Mouse (Mus musculus) layer of hippocampus, postnatal 36 days (tissue): ENCODE data around the gene Magi2. TPM values are rescaled to one million over a fixed set of nuclear protein-coding genes. Genes with fewer than 3 reads are reported as not detected.
"Not testable (repeated sequence)": the region's sequence is repeated elsewhere in the genome, so short reads cannot be mapped to it uniquely, and the experiment has no call there.

Experiments used
- DNase-seq, 2 experiments: peaks; one replicate each; pipeline ENCODE4 v3.0.0; 2022
- total RNA-seq, 2 experiments: library from RNA; stranded (reverse); gene quantifications; 2 replicates each; pipeline ENCODE4 v1.2.3; 2021

Magi2 gene
- total RNA-seq, 2 experiments from 2014 or later: 131 to 156 TPM

DNA sequence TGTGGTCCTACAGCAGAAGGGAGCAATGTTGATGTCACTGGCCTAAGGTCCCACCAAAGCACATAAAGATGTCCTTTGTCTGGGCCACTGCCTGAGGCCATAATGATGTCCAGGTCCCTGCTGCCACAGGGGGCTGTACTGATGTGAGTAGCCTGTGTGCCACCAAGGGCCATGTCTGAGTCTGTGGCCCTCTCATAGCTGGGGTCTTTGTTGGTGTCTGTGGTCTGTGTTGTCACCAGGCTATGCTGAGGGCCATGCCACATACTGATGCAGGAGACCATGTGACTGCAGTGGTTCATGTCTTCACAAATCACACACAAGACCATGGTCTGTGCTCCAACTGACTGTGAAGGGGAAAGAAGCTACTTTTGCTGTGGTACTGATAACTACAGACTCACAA, 1015.7 kb downstream of the Magi2 start:
- no peak for DNase-seq

DNA sequence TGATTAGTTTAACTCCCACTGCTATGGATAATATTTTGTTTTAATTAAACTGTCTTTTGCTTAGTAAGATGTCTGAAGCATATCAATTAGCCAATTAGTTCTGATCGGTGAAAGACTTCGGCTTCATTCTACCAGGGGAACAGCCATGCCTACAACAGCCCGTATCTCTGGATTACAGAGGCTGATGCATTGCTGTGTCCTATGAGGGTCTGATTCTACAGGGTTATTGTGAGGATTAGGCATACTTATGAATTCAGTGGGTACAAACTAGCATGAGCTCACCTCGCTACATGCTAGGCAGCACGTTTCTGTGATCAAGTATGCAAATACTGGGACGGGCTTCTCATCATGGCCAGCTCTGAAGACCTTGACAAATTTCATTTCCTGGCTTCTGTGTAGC, 1022.5 kb downstream of the Magi2 start:
- no peak for DNase-seq

DNA sequence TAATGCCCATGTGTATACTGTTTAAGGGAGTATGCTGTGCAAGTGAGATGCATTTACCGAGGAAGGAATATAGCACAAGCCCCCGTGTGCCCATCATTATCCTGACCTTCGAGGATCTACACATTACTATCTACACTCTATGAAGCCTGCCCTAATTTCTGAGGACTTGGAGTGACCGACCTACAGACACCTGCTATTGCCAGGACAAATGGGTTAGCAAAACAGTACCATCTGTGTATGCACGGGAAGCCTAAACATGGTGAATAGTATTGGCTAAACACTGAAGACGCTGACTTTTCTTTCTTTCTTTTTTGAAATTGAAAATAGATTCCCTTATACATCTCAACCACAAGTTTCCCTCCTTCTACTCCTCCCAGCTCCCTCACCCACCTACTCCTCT, 1024.7 kb downstream of the Magi2 start:
- DNase-seq: no peak

DNA sequence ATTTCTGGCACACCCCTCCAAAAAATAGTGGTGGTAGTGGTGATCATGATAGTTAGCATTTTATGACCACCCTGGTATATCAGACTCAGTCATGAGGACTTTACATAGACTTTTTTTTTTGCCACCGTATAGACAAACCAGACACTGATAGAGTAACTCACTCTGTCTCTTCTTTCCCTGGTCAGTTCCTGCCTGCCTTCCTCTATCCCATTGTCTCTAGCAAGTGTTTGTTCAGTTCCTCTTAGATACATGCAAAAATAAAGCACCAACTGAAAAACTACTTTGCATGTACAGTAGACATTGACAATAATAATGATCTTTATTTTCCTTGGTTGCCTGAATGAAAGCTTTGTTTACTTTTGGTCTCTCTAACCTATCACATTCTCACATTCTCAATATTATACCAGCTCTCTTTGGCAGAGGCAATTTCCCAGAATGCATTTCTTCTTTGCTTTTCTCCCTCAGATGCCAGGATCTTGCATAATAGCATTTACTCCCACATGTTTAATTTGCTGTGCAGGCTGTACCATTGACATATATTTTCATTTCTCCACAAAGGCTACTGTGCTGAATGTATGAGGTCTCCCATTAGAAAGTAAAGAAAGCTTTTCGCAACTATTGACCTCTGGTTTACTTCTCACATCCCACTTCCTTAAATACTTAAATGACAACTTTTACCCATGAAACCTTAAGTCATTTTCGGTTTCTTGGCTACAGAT, 1029.5 kb downstream of the Magi2 start:
- DNase-seq: no peak

DNA sequence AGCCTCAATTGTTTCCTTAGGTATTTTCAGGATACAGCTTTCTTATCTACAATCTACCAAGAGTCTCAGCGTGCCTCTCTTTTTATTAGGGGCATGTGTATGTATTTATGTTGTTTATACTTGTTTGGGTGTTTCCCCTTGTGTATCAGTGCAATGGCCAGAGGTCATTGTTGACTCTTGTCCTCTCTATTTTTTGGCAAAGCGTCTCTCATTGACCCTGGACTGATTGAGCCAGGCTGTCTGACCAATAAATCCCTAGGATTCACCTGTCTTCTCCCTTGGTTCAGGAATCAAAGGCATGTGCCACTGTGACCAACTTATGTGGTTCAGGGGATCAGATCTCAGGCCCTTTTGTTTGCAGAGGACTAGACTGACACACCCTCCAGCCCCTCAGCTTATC, 1030.1 kb downstream of the Magi2 start:
- no peak for DNase-seq

DNA sequence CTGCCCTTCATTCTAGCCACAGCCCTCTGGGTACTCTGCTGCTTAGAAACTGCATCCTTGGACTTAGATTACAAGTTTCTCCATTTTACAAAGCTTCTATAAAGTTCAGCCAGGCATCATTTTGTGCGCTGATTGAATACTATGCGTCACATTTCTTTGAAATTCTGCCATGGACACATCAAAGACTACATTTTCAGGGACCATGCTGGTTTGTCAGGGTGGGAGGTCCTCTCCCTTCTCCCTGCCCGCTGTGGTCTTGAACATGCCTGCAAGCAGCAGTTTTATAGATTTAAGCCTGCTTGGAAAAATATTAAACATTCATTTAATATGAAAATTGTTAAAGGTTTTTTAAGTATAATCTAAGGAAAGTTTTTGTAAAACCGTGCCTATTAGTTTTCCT, 1030.6 kb downstream of the Magi2 start:
- no peak for DNase-seq

DNA sequence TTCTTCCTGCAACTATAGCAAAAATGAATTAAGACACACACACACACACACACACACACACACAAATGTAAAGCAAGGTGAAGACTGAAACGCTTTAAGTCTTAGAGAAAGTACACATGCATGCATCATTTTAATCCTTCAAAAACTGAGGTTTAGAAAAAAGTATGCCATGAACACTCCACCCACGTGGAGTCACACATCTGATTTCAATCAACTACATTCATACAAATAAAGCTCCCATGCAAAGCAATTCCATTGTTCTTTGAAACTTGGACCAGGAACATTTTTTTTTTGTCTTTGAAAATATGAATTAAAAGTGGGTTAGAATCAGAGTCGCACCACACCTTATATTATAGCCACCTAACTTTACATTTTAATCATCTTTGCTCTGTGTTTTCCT, 1032.9 kb downstream of the Magi2 start:
- DNase-seq: no peak

DNA sequence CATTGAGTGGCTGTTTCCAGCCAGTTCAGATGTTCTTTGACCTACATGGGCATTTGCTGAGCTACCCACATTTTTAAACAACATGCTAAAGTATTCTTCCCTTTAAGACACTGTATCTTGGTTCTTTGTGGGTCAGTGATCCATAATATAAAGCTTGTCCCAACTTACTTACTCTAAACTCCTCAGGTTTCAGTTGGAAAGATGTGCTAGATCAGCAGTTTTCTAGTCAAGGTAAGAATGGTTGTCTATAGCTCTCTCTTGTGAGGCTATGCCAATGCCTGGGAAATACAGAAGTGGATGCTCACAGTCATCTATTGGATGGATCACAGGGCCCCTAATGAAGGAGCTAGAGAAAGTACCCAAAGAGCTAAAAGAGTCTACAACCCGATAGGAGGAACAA, 1045.8 kb downstream of the Magi2 start:
- DNase-seq: not testable (repeated sequence)

DNA sequence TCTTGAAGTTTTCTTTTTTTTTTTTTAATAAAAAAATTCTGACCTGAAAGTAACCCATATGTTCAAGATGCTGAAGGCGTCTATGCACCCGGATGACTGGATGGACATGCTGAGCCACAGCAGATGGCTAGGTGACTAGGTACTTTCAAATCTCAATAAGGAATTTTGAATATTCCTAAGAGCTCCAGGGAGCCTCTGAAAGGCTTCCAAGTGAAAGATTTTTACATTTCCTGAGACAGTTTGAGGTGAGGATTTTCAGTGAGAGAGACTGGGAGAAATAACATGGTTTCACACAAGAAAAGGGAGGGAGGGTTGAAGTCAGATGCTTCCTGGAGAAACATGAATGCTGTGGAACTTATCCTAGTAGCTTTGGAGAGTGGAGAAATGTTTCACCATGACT, 1048.8 kb downstream of the Magi2 start:
- DNase-seq: no peak

DNA sequence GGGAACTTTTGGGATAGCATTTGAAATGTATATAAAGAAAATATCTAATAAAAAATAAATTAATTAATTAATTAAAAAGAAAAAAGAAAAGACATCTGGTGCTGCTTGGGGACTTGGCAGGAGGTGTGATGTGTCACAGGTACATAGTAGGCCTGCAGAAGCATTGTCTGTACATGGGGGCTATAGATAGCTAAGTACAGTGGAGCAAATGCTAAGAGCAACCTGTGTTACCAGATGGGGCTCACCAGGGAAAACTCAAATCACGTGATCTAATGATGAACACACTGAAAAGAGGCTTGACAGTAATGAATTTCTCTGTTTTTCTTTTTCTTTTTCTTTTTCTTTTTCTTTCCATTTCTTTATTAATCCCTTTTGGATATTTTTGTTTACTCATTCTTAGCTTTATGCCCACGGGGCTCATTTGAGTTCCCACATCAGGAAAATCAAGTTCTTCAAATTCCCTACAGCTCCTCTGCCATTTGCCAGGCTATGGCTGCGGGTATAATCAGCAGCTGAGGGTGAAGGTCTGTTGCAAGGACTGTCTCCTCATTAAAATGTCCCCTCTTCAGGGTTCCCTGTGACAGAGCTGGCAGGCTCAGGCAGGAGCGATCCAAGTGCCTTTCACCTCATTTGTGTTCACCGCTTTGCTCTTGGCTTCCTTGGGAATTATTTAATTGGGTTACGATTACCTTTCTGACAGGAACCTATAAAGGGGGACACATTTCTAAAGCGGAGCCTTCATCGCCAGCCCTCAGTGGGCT, 1058.4 kb downstream of the Magi2 start:
- no peak for DNase-seq

DNA sequence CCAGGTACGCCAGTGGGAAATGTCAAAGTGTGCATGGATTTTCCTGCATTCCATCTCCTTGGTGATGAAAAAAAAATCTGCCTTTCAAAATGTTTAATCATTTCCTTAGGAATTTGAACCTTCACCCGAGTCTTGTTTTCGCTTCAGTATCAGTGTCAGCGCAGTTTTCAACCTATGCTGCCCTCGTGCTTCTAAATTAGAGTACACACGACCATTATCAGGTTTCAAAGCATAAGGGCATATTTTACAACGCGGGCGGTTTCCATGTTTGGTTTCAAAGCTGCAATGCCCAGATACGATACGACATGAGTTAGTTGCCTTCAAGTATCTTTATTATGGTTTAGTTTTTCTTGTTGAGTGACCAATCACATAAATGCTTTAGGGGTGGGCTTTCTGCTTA, 1067.7 kb downstream of the Magi2 start:
- no peak for DNase-seq

DNA sequence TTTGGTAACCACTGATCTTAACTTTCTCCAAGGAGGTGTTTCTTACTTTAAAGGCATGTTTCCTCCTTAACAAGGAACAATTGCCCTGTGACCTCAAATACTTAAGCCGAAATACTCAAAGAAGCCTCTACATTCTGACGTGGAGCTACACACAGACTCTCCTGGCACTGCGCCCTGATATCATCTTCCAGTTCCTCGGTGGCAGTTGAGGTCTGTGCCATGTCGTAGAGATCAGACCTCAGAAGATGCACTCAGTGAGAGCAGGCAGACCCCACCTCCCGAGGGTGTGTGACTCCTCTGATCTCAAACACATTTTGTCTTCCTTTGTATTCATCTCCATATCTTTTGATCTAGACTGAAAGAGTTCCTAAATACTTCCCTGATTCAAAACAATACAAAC, 1073.0 kb downstream of the Magi2 start:
- no peak for DNase-seq

DNA sequence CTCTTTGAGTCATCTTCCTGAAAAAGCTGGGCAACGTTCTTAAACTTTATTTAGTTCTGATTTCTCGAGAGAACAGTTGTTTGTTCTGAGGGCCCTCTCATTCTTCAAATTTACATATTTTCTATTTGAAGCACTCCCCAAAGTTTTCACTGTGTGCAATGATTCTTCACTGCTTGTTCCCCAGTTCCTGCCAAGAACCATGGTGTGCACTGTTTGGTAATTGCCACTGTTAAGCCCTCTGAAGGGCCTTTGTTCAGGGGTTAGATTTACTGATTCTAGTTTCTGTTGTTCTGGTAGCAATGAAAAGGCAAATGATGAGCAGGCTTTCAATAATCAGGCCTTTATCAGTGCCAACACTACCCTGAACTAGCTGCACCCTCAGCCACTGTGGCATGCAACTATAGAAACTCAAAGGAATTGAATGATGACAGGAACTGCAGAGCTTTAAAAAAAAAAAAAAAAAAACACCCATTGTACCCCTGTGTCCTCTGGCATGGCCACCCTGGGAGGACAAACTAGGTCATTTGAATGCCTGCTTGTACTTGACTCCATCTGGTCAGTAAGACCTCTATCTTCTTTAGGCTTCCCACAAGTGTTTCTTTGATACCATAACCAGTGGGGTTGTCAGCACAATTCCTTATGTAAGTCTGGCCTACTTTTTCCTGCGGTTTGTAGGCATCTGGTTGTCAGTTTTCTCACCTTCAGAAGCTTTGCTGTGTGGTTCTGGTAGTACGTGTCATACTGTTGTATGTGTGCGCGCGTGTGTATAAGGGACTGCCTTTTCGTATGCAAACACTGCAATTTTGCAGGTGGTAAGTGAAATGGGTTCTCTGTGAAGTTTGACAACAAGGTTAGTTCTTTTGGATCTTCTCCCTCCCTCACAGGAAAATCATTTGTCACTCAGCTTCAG, 1076.5 kb downstream of the Magi2 start:
- peak in 1 of 2 experiments; percentile 51 for DNase-seq

DNA sequence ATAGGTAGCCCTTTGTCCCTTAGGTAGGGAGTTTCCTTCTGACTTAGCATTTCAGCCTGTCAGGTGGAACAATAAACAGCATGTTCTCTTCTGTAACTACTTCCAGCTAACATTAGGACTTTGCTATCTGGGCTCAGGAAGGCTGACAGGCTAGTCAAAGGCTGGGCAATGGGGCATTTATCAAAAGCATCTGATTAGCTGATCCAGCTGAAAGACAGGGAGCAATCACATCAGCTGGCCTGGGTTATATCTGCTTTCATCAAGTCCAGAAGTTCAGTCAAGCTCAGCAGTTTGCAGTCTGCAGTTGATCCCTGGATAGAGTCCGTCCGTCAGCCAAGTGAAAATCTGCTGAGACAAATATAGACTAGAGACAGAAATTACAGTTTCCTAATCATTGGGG, 1094.1 kb downstream of the Magi2 start:
- DNase-seq: no peak

DNA sequence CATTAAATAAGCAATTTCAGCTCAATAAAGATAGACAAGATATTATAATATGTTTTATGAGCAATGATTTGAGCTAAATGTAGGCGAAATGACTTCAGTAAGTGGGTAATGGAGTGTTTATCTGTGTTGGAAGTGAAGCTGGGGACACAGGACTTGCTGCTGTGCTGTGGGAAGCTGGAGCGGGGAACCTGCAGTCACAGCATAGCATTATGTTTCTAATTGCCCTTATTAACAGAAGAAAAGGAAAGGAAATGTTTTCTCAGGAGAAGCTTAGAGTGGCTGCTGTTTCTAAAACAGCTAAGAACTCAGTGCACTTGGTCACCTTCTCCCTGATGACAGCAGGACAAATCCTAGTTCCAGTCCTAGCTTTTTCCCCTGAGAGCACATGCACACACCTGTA, 1098.5 kb downstream of the Magi2 start:
- DNase-seq: no peak

DNA sequence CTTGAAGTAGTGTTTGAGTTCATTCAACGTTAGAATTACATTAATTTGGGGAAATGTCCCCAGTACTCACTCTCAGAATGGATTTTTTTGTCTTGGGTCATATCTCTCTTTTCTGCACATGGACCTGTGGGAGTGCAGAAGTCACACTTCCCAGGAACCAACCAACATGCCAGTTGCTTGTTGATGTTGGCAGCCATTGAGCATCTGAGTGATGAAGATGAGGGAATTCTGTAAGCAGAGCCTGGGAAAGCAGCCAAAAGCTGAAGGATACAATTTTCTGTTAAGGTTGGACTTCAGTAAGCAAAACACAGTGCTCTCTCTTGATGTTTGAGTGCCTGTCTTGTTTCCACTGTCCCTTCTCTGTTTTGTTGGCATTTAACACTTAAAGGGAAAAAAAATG, 1102.1 kb downstream of the Magi2 start:
- no peak for DNase-seq

DNA sequence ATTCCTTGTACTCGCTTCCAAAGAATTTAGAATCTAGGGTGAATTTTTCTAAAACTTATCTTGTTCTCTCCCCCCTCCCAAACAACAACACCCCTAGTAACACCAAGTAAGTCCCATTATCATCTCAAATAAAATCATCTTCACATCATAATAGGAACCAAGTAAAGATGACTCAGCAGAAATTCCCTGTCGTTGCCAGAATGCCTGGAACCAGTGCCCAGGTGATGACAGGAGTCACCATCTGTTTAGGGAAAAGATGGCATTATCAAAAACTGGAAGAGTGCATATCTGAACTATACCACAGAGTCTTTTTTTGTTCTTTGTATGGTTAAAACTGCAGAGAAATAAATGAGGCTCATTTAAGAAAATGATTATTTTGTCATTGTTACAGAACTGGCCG, 1103.2 kb downstream of the Magi2 start:
- no peak for DNase-seq

DNA sequence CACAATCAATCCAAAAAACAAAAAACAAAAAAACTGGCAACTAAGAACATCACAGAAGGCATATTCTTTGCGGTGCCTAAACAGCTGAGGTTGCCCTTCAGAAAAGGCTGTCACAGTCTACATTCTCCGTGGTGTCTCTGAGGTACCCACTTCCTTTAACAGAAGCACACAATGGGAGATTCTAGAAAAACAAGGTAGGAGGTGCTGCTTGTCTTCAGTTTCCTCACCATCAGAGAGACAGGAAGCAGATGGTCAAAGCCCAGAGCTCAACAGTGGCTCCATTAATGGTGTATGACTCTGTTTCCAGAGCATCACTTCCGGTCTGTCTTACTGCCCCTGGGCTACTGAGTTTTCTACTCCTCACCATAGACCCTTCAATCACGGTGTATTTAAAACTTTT, 1105.7 kb downstream of the Magi2 start:
- DNase-seq: no peak

DNA sequence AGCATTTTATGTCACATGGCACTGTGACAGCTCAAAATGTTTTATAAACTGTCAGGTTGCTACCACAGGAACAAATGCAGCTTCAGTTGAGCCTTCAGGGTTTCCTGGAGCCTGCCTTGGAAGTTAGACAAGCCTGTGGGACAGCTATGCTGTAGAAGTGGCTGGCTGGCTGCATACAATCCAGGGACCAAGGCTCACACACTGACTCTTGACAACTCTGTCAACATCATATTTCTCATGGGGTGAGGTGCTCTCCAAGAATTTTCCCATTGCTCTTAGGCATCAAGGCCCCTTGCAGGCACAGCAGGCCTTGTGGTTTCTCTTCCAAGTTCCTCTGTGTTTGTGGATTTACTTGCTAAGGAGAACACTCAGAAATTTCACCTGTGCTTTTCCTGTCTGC, 1107.7 kb downstream of the Magi2 start:
- no peak for DNase-seq

DNA sequence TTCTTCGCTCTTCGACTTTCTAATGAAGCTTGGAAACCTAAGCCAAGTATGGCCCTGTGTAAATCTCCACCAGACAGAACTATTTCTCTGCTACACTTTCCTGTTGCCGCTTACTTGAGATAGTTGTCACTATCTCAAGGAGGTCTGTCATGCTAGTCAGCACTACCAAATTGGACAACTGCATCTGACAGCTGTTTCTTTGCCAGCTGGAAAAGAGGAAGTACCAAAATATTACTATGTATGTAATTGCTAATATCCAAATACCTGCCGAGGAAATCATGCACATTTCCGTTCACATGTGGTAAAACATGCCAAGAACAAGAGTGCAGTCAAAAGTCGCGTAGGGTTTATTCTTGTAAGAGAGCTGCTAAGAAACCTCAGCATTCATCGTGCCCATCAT, 1126.1 kb downstream of the Magi2 start:
- no peak for DNase-seq

DNA sequence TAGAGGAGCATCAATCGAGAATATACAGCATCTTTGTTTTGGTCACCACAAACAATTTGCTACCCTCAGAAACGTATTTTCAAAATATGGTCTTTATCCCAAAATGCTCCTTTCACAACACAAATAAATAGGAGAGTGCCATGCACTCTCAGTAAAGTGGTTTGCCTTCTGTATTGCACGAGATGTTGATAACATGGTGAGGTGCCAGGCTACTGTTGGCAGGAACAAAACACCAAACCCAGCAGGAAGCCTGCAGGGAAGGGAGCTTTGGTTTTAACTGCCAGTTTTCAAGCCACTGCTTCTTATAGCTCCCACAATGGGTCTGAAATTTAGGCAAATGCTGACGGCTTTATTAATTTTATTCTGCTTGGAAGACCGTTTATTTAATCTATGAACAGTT, 1131.6 kb downstream of the Magi2 start:
- no peak for DNase-seq

DNA sequence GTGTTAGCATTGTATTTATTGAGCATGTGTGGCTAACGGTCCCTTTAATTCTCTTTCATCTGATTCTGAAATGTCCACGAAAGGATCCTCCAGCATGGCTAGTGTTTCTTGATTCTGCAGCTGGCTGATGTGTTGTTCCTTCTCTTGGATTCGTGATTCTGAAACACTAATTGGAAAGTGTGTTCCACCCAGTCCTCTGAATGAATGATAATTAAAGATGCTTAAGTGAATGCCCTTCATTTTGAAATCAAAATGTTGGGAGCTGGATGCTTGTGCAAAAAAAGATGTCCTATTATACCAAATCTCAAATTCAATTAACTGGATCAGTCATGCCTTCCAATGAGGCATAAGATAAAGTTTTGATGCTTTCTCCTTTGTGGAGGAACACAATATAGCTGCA, 1132.2 kb downstream of the Magi2 start:
- DNase-seq: no peak

DNA sequence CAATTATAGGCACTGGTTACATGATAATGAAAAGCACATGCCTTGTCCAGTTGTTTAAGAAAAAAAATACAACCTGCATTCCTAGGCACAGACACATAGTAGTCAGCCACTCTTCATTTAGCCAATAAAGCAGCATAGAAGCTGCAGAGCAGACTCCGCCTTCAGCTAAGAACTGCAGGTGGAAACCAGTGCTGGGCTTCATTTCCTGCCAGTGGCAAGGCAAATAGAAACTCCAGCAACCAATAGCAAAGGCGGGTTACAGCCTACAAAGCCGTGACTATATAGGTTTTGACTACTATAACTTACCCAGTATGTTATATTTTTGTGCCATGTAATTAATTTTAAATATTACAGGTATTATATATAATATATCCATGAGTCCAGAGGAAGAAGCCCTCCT, 1135.3 kb downstream of the Magi2 start:
- DNase-seq: no peak
